Mouse (Mus musculus): ENCODE measurements around the gene Gm49322. TPM values are rescaled to one million over a fixed set of nuclear protein-coding genes. Genes with fewer than 3 reads are reported as not detected.

The Gm49322 gene
- polyA plus RNA-seq, 1 experiment from 2014 or later = 6.4 TPM

DNA sequence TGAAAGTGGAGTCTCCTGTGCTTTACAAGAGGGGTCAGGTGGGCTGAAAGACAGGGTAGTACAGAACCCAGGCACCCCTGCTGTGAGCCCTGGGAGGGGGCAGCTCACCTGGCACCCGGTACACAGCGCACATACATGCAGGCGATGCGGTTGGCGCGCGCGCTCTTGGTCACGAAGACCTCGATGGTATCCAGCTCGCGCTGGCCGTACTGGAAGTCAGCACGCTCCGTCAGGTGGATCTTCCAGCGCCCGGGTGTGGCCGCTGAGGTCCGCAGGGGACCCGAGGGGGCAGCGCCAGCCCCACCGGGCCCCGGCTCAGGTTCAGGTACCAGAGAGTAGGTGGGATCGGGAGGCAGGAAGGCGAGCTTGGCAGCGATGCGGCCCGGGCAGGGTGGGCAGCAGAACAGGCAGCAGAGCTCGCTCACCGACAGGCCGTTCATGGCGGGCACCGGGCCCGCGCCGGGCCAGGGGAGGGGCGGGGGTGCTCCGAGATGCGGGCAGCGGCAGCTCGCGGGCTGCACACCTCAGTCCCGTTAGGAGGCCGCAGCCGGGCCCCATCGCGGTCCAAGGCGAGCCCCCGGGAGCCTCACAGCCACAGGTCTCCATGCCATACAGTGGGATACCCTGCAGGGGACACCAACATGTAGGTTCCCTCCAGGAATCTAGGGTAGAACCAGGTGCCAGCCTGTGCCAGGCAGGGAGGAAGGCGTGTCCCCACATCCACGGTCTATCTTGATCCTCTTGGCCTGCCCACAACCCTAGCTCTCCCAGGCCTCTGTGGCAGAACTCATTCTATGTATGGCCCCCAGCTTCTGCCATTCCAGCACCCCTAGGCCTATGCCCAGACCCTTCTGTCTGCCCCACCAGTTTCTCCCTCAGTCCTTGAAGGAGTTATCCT is 19.2 kb upstream of the Gm49322 start:
- no peaks in the 10 kb centered on the region for H3K27me3 ChIP-seq (replicated peaks; ENCODE audit: low read depth, poor library complexity, severe bottlenecking)
- peak overlapping the region; percentile 35 for H3K4me3 ChIP-seq
- peak overlapping the region; percentile 78 for H3K27ac ChIP-seq (replicated peaks)
- H3K4me1 ChIP-seq = peaks cover 53% of the 10 kb centered on the region
- H3K36me3 ChIP-seq (replicated peaks) = peaks cover 48% of the 10 kb centered on the region
- 96% methylated on average over 51 of the region's 51 CpGs for WGBS
- no peak for DNase-seq (ENCODE audit: low spot score)
- no peaks in the 10 kb centered on the region for H3K9me3 ChIP-seq

- WGBS = 40% methylated on average over 4 of the region's 4 CpGs
- H3K4me1 ChIP-seq = peaks cover 53% of the 10 kb centered on the region
- H3K9me3 ChIP-seq = no peaks in the 10 kb centered on the region
- peaks cover 44% of the 10 kb centered on the region for H3K36me3 ChIP-seq (replicated peaks)
- DNase-seq (ENCODE audit: low spot score) = peak; percentile 36
- peak overlapping the region; percentile 35; the same call in 1 of the 2 replicates for H3K4me3 ChIP-seq
- H3K27ac ChIP-seq (replicated peaks) = peak overlapping the region; percentile 78; the same call in 1 of the 2 replicates
- H3K27me3 ChIP-seq (replicated peaks; ENCODE audit: low read depth, poor library complexity, severe bottlenecking) = no peaks in the 10 kb centered on the region
These were observed 18.5 kb upstream of the Gm49322 start for GRCm38 (mm10) chr10:80587305-80587657.

DNA sequence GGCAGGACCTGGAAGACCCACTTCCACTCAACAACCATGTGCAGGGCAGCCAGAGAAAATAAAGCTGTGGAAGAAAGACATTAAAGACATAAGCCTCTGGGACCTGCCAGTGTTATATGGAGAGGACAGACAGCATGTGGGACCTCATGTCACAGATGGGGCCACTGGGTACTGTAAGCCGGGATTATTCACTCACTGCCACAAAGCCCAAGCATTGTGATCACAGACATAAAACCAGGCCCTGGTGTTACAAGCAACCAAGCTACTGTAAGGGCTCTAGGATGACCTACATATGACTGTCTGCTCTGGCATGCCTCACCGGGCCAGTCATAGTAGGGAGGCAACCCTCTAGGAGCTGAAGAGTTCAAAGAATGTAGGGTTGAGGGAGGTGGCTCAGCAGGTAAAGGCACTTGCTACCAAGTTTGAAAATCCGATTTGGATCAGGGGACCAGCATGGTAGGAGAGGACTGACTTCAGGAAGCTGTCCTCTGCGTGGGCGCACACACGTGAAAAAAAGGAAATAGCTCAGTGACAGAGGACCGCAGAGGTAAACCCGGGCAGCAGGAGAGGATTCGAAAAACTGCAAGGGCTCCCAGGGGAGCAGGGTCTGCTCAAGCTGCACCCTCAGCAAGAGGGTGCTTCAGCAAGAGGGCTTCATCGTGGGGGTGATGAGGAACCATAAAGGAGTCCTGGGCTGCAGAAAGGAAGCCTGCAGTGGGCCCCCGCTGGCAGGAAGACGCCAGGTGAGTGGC is 16.5 kb upstream of the Gm49322 start:
- H3K27me3 ChIP-seq (replicated peaks; ENCODE audit: low read depth, poor library complexity, severe bottlenecking) = no peaks in the 10 kb centered on the region
- peaks cover 26% of the 10 kb centered on the region for H3K36me3 ChIP-seq (replicated peaks)
- 23% methylated on average over 12 of the region's 12 CpGs for WGBS
- H3K4me1 ChIP-seq = peaks cover 45% of the 10 kb centered on the region
- peak overlapping the region; percentile 93 for H3K4me3 ChIP-seq
- no peak for DNase-seq (ENCODE audit: low spot score)
- no peaks in the 10 kb centered on the region for H3K9me3 ChIP-seq
- peak overlapping the region; percentile 88 for H3K27ac ChIP-seq (replicated peaks)

GRCm38 (mm10) chr10:80589879-80590854 is 15.7 kb upstream of the Gm49322 start, which contains the start of gene Abhd17a:
TSS of gene Abhd17a (minus strand) at chr10:80590341.
- H3K27ac ChIP-seq (replicated peaks) = peak within 1 kb of the TSS; percentile 88
- under 1% methylated on average over 73 of the region's 73 CpGs for WGBS

DNA sequence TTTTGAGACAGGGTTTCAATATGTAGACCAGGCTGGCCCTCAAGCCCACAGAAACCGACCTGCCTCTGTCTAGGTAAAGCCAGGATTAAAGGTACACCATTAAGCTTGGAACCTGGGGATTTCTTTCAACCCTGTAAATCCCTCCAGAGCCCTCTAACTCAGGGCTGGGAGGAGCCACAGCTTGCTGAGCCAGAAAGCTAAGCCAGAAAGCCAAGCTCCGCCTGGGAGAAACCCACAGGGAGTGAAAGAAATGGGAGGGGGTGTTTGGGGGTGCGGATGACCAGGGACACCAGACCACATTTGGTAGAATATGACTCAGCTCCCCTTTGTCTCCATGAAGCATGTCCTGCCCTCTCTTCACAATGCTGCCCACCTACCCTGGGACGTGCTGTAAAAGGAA is 9.5 kb upstream of the Gm49322 start:
- 47% methylated on average over 4 of the region's 4 CpGs for WGBS
- DNase-seq (ENCODE audit: low spot score) = no peak
- H3K27me3 ChIP-seq (replicated peaks; ENCODE audit: low read depth, poor library complexity, severe bottlenecking) = no peaks in the 10 kb centered on the region
- no peaks in the 10 kb centered on the region for H3K4me1 ChIP-seq
- H3K4me3 ChIP-seq = 0 out of 2 replicates have a peak overlapping the region, but pooled peaks have one; percentile 11
- no peak overlapping the region for H3K27ac ChIP-seq (replicated peaks)
- no peaks in the 10 kb centered on the region for H3K36me3 ChIP-seq (replicated peaks)
- no peaks in the 10 kb centered on the region for H3K9me3 ChIP-seq

More at GRCm38 (mm10) chr10:80589879-80590854, 15.7 kb upstream of the Gm49322 start, which contains the start of gene Abhd17a:
- Histone ChIP-seq H3K36me3 (replicated peaks) (peaks cover 17% of the 10 kb centered on the region), H3K27me3 (replicated peaks; ENCODE audit: low read depth, poor library complexity, severe bottlenecking) (no peaks in the 10 kb centered on the region), H3K4me1 (peaks cover 37% of the 10 kb centered on the region), H3K9me3 (no peaks in the 10 kb centered on the region), H3K4me3 (peak within 1 kb of the TSS; percentile 93)
- DNase-seq (ENCODE audit: low spot score) = peak; percentile 99

DNA sequence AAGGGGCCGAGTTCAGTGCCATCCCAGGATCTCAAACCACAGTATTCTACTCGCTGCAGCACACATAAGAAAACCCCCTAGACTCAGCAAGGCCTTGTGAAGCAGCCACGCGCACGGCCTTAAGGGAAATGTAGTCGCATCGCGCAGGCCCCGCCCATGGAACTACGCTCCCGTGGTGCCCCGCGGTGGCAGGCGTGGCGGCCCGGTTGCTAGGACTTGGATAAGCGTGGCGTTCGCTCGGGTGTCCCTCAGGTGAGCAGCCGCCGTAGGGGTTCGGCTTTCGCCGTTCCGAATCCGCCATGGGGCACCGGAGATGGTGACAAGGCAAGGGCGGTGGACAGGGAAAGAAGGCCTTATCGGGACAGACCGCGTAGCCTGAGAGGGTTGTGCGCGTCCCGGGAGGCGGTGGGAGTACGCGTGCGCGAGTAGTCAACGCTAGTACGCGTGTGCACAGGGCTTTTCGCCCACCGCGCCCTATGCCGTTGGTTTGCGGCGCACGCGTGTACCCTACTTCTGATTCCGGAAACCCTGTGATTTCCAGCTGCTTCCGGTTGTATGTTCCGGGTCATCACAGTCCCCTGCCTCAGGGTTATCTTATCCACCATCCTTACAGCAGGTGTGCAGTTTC is 3.0 kb upstream of the Gm49322 start, which contains the start of the genes Scamp4 and Adat3:
Scamp4 (plus strand) TSS at position 175 of the 628 bp plus-strand sequence.
Adat3 (plus strand) TSS at position 183 of the 628 bp plus-strand sequence.
- peak; percentile 95 for DNase-seq (ENCODE audit: low spot score)
- peaks cover 29% of the 10 kb centered on the region for H3K36me3 ChIP-seq (replicated peaks)
- WGBS = under 1% methylated on average over 54 of the region's 54 CpGs
- no peaks in the 10 kb centered on the region for H3K9me3 ChIP-seq
- peak within 1 kb of the TSS; percentile 85 for H3K4me3 ChIP-seq
- H3K27ac ChIP-seq (replicated peaks) = peak within 1 kb of the TSS; percentile 89
- H3K4me1 ChIP-seq = peaks cover 24% of the 10 kb centered on the region
- no peaks in the 10 kb centered on the region for H3K27me3 ChIP-seq (replicated peaks; ENCODE audit: low read depth, poor library complexity, severe bottlenecking)

- H3K4me3 ChIP-seq = peak overlapping the region; percentile 85
- WGBS = 36% methylated on average over 7 of the region's 7 CpGs
These were observed 2.5 kb upstream of the Gm49322 start for GRCm38 (mm10) chr10:80603364-80603763.

DNA sequence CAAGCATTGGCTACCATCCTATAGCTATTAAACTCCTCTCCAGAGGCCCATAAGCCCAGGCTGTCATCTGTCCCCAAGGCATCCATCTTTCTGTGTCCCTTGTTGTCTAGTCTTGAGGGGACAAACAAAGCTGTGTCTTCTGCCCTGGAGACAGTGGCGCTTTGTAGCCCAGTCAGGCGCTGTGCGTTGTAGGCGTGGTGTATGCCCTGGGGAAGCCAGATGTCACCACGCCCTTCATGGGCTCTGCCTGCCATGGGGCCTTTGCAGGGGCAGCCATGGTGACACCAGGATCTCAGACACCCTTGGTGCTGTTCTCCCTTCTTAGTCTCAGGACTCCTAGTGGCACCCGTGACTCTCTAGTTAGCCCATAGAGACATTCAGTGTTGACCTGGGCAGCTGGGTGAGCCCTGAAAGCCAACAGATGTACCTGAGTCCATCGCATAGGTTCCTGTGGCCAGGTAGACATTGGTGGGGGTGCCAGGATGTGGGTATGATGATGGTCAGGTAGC is 1.8 kb upstream of the Gm49322 start:
- DNase-seq (ENCODE audit: low spot score) = no peak
- Histone ChIP-seq H3K4me1 (peaks cover 24% of the 10 kb centered on the region), H3K27ac (replicated peaks) (0 out of 2 replicates have a peak overlapping the region, but pooled peaks have one; percentile 89), H3K4me3 (peak overlapping the region; percentile 85), H3K9me3 (no peaks in the 10 kb centered on the region), H3K27me3 (replicated peaks; ENCODE audit: low read depth, poor library complexity, severe bottlenecking) (no peaks in the 10 kb centered on the region), H3K36me3 (replicated peaks) (peaks cover 41% of the 10 kb centered on the region)
- WGBS = 86% methylated on average over 7 of the region's 7 CpGs

More at GRCm38 (mm10) chr10:80603364-80603763, 2.5 kb upstream of the Gm49322 start:
- H3K27ac ChIP-seq (replicated peaks) = peak overlapping the region; percentile 89
- no peaks in the 10 kb centered on the region for H3K9me3 ChIP-seq
- peaks cover 24% of the 10 kb centered on the region for H3K4me1 ChIP-seq
- H3K27me3 ChIP-seq (replicated peaks; ENCODE audit: low read depth, poor library complexity, severe bottlenecking) = no peaks in the 10 kb centered on the region
- peaks cover 35% of the 10 kb centered on the region for H3K36me3 ChIP-seq (replicated peaks)
- no peak for DNase-seq (ENCODE audit: low spot score)

- Histone ChIP-seq H3K4me1 (peaks cover 24% of the 10 kb centered on the region), H3K4me3 (peak overlapping the region; percentile 85; the same call in 1 of the 2 replicates), H3K36me3 (replicated peaks) (peaks cover 51% of the 10 kb centered on the region), H3K9me3 (no peaks in the 10 kb centered on the region), H3K27ac (replicated peaks) (no peak overlapping the region), H3K27me3 (replicated peaks; ENCODE audit: low read depth, poor library complexity, severe bottlenecking) (no peaks in the 10 kb centered on the region)
- WGBS = 90% methylated on average over 2 of the region's 2 CpGs
- DNase-seq (ENCODE audit: low spot score) = no peak
These were observed 833 bp upstream of the Gm49322 start for GRCm38 (mm10) chr10:80604988-80605387.

GRCm38 (mm10) chr10:80606306-80606705 is 485 bp downstream of the Gm49322 start:
- no peak for DNase-seq (ENCODE audit: low spot score)
- no peak overlapping the region for H3K4me3 ChIP-seq
- 94% methylated on average over 23 of the region's 23 CpGs for WGBS

DNA sequence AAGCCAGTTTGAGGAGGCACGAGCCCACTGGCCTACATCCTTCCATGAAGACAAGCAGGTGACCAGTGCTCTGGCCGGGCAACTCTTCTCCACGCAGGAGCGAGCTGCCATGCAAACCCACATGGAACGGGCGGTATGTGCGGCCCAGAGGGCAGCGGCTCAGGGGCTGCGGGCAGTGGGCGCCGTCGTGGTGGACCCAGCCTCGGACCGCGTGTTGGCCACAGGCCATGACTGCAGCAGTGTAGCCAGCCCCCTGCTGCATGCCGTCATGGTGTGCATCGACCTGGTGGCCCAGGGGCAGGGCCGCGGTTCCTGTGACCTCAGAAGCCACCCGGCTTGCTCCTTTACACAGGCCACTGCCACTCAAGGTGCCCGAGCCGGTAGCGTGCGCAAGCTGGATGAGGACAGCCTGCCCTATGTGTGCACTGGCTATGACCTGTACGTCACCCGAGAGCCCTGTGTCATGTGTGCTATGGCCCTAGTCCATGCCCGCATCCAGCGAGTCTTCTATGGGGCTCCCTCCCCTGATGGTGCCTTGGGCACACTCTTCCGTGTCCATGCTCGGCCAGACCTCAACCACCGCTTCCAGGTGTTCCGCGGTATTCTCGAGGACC is 1.0 kb downstream of the Gm49322 start:
- peaks cover 24% of the 10 kb centered on the region for H3K4me1 ChIP-seq
- H3K4me3 ChIP-seq = no peak overlapping the region
- H3K27ac ChIP-seq (replicated peaks) = no peak overlapping the region
- no peaks in the 10 kb centered on the region for H3K27me3 ChIP-seq (replicated peaks; ENCODE audit: low read depth, poor library complexity, severe bottlenecking)
- no peak for DNase-seq (ENCODE audit: low spot score)
- no peaks in the 10 kb centered on the region for H3K9me3 ChIP-seq
- H3K36me3 ChIP-seq (replicated peaks) = peaks cover 69% of the 10 kb centered on the region
- WGBS = 97% methylated on average over 34 of the region's 34 CpGs

More at GRCm38 (mm10) chr10:80606306-80606705, 485 bp downstream of the Gm49322 start:
- Histone ChIP-seq H3K4me1 (peaks cover 24% of the 10 kb centered on the region), H3K36me3 (replicated peaks) (peaks cover 64% of the 10 kb centered on the region), H3K9me3 (no peaks in the 10 kb centered on the region), H3K27me3 (replicated peaks; ENCODE audit: low read depth, poor library complexity, severe bottlenecking) (no peaks in the 10 kb centered on the region), H3K27ac (replicated peaks) (no peak overlapping the region)

Data from embryonic facial prominence, embryonic 10.5 days (tissue).